Mouse (Mus musculus): Measurements from ENCODE around the gene Rps6kb1.

Rps6kb1 gene

GRCm38 (mm10) chr11:86581250-86581753 lies 36.7 kb upstream of the Rps6kb1 start:
- no peak for DNase-seq (ENCODE audit: low read depth, low spot score)

- no peak for DNase-seq (ENCODE audit: low read depth, low spot score)
Measured at GRCm38 (mm10) chr11:86580319-86581113, 35.9 kb upstream of the Rps6kb1 start.

DNA sequence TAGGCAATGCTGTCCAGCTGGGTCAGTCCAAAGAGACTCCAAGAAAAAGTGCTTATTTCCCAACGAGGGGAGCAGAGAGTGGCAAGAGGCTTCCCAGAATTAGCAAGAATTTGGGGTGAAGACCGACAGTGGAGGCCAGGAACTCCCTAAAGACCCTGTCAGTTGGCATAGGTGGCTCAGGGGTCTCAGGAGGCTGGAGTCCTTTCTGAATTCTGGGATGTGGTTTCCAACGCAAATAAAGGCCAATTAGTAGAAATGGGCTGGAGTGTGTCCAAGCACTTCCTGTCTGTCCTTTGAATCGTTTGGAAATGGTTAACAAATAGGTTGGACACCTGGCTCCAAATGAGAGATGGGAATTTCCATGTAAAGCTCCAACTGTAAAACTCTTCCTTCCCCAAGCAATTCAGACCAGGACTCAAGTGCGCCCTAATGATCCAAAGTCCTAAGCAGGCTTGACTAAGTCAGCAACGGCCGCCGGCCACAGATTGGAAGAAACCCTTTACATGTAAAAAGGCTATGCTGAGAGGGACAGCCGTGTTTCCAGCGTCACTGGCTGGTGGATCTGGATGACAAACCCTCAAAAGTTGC lies 35.2 kb upstream of the Rps6kb1 start:
- no peak for DNase-seq (ENCODE audit: low read depth, low spot score)

GRCm38 (mm10) chr11:86578809-86579730 lies 34.5 kb upstream of the Rps6kb1 start:
- DNase-seq (ENCODE audit: low read depth, low spot score): no peak

GRCm38 (mm10) chr11:86578106-86578808 lies 33.7 kb upstream of the Rps6kb1 start:
- no peak for DNase-seq (ENCODE audit: low read depth, low spot score)

DNA sequence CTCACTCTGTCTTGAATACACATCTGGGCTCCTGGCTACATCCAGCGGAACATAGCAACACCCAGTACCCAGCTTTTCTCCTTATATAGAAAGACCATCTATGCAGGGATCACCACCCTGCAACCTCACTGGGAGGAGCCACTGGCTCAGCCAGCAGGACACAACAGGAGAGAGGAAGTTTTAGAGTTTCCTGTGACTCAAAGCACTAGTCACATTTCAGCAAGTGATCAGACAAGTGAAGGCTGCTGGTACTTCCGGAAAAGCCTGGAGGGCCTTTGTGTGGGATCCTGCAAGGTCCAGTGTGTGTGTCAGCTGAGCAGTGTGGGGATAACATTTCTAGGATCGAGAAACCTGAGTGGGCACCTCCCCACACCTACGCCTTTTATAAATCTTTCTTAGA lies 32.6 kb upstream of the Rps6kb1 start:
- no peak for DNase-seq (ENCODE audit: low read depth, low spot score)

DNA sequence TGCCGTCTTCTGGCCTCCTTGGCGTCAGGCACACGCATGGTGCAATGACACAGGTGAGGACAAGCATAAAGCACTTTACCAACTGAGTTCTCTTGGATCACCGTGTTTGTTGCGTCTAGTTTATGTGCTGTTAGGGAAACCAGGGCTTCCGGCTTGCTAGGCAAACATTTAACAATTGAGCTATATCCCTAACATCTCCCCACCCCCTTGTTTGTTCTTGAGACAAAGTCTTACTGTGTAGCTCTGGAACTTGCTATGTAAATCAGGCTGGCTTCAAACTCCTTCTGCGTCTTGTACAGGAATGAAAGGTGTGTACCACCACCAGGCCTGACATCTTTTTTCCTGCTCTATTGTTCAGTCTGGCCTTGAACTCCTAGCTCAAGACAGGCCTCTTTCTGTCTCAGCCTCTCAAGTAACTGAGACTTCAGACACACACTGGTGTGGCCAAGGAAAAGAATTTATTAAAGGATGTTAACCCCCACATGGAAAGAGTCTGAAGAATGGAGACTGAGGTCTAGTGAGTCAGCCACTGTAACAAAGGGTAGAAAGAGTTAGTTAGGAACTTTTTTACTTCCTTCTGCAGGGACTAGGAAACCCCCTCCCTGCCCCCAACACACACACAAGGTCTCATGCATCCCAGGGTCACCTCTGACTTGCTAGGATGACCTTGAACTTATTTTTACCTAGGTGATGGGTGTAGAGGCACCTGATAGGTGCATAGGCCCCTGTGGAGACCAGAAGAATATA lies 31.2 kb upstream of the Rps6kb1 start:
- no peak for DNase-seq (ENCODE audit: low read depth, low spot score)

- no peak for DNase-seq (ENCODE audit: low read depth, low spot score)
Measured at GRCm38 (mm10) chr11:86574408-86574807, 29.8 kb upstream of the Rps6kb1 start.

DNA sequence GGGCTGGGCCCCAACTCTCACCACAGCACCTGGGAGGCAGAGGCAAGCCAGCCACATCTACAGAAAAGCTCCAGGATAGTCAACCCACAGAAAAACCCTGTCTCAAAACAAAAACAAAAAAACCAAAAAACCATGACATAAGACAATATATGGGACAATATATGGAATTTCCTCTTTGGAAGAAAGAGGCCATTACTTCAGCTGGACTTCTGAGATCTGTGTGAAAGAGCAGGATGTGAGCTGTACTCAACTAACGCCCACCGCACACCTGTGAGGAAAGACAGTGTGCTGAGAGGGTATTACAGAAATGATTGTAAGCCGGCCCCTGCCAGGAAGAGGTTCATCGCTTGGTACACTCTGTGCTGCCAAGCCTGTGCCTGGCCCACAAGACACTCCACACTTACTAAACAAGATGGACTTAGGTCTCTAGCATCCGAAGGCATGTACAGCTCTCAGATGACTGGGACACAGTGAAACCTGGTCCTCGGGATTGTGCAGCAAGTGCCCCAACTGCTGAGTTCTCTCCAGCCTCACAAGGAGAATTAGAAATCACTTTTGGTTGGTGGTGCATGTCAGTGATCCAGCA lies 29.1 kb upstream of the Rps6kb1 start:
- no peak for DNase-seq (ENCODE audit: low read depth, low spot score)

- no peak for DNase-seq (ENCODE audit: low read depth, low spot score)
Measured at GRCm38 (mm10) chr11:86572623-86573022, 28.0 kb upstream of the Rps6kb1 start.

DNA sequence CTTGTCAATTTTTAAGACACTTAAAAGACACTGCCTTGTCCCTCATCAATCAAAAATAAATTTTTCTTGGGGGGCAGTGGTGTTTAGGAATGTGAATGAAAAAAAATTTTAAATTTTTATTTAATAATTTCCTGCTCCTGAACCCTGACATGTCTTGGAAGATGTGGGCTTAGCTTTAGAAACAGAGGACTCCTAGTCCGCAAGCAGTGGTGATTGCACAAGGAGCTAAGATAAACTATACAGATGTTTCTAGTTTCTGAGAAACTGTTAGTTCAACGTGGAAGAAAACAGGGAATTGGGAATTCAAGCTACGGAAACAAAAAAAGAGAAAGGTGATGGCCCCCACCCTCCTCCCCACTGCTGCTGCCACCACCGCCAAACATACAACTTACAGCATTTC lies 27.3 kb upstream of the Rps6kb1 start:
- no peak for DNase-seq (ENCODE audit: low read depth, low spot score)

- no peak for DNase-seq (ENCODE audit: low read depth, low spot score)
Measured at GRCm38 (mm10) chr11:86571047-86571855, 26.6 kb upstream of the Rps6kb1 start.

- no peak for DNase-seq (ENCODE audit: low read depth, low spot score)
Measured at GRCm38 (mm10) chr11:86570261-86570746, 25.7 kb upstream of the Rps6kb1 start.

GRCm38 (mm10) chr11:86568425-86568824 lies 23.8 kb upstream of the Rps6kb1 start:
- DNase-seq (ENCODE audit: low read depth, low spot score): no peak

DNA sequence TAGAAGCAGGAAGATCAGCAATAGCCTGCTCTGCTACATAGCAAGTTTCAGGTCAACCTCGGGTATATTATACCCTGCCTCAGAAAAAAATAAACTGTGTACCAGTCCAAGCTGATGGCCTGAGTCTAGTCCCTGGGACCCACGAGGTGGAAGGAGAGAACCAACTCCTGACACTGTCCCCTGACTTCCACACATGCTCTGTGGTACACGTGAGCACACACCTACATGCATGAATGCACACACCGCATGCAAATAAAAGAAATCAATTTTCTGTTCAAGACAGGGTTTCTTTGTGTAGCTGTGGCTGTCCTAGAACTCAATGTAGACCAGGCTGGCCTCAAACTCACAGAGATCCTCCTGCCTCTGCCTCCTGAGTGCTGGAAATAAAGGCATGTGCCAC lies 13.7 kb upstream of the Rps6kb1 start:
- DNase-seq (ENCODE audit: low read depth, low spot score): no peak

GRCm38 (mm10) chr11:86553525-86553924 lies 8.9 kb upstream of the Rps6kb1 start:
- no peak for DNase-seq (ENCODE audit: low read depth, low spot score)

- no peak for DNase-seq (ENCODE audit: low read depth, low spot score)
Measured at GRCm38 (mm10) chr11:86547412-86547811, 2.8 kb upstream of the Rps6kb1 start.

- no peak for DNase-seq (ENCODE audit: low read depth, low spot score)
Measured at GRCm38 (mm10) chr11:86545556-86545955, 951 bp upstream of the Rps6kb1 start.

- DNase-seq (ENCODE audit: low read depth, low spot score): peak; percentile 31
Measured at GRCm38 (mm10) chr11:86543960-86544638, 506 bp downstream of the Rps6kb1 start.

All from WW6 (cell line).